Comparison of ENCODE assay signal across 16 mouse cellular contexts in genomic region chr3:84686799-84687487, GRCm38 (mm10). TPM values are rescaled to one million over a fixed set of nuclear protein-coding genes. Genes with fewer than 3 reads are reported as not detected.
A peak's percentile ranks its signal among the peaks of the same experiment; 100 is the strongest.
DNase-seq lines count a peak whose midpoint lies in the region; ATAC-seq and TF ChIP-seq lines count a peak whose summit lies in the region.
"Had no signal": no experiment of that assay in that cellular context is flagged by ENCODE, and none has a peak within 500 bp of the region (broad histone marks: within the 10 kb centered on the region; RNA-seq: fewer than 3 reads in every experiment).

No protein-coding gene starts in this region.

- no peak for DNase-seq in forebrain, postnatal 0 days
- DNase-seq in forebrain, embryonic 10.5 days (ENCODE audit: extremely low spot score, low spot score), result no peak
- DNase-seq in lung, adult 2 months, result no peak
- DNase-seq in T-cell, adult 2 months (ENCODE audit: low spot score), result peak; percentile 20
- no peak for DNase-seq in layer of hippocampus, adult 18-20 months (ENCODE audit: low spot score in 2 of 2)
- DNase-seq: adrenal gland, postnatal 25 days; cerebellum, postnatal 36 days; kidney, adult 9 months; lung, embryonic 14.5 days; right cerebral cortex, postnatal 25 days had no signal

- WGBS in forebrain, postnatal 0 days, result 71% methylated on average over 7 of the region's 7 CpGs
- WGBS in forebrain, embryonic 10.5 days, result 79% methylated on average over 7 of the region's 7 CpGs
- whole genome bisulfite sequencing in lung, embryonic 15.5 days, result 48% methylated on average over 7 of the region's 7 CpGs
- WGBS in lung, adult 2 months, result 66% methylated on average over 7 of the region's 7 CpGs
- 47% methylated on average over 7 of the region's 7 CpGs for WGBS in macrophage (ENCODE audit: missing documents)
- WGBS in kidney, embryonic 15.5 days, result 74% methylated on average over 7 of the region's 7 CpGs

- H3K79me2 ChIP-seq in macrophage (ENCODE audit: inconsistent target), result peaks cover 13% of the 10 kb centered on the region; the same call in 1 of the 2 replicates

- no peaks in the 10 kb centered on the region for H3K9me3 ChIP-seq in forebrain, postnatal 0 days (ENCODE audit: low read length)
- no peaks in the 10 kb centered on the region for H3K9me3 ChIP-seq in forebrain, embryonic 10.5 days
- no peaks in the 10 kb centered on the region for H3K9me3 ChIP-seq in lung, embryonic 15.5 days
- H3K9me3 ChIP-seq in kidney, embryonic 15.5 days (replicated peaks), result no peaks in the 10 kb centered on the region
- H3K9me3 ChIP-seq: embryonic facial prominence, embryonic 13.5 days; forebrain, embryonic 13.5 days; limb, embryonic 15.5 days had no signal

- H3K36me3 ChIP-seq in forebrain, postnatal 0 days (ENCODE audit: insufficient read depth), result no peaks in the 10 kb centered on the region
- no peaks in the 10 kb centered on the region for H3K36me3 ChIP-seq in forebrain, embryonic 10.5 days (replicated peaks)
- H3K36me3 ChIP-seq in lung, embryonic 15.5 days, result no peaks in the 10 kb centered on the region
- H3K36me3 ChIP-seq in macrophage (ENCODE audit: inconsistent target), result peaks cover 7% of the 10 kb centered on the region; the same call in 1 of the 2 replicates
- no peaks in the 10 kb centered on the region for H3K36me3 ChIP-seq in kidney, embryonic 15.5 days
- H3K36me3 ChIP-seq: embryonic facial prominence, embryonic 13.5 days; limb, embryonic 15.5 days had no signal

- H3K9ac ChIP-seq in forebrain, postnatal 0 days, result no peak overlapping the region
- H3K9ac ChIP-seq in lung, embryonic 15.5 days, result no peak overlapping the region
- H3K9ac ChIP-seq in kidney, embryonic 15.5 days, result no peak overlapping the region
- H3K9ac ChIP-seq: embryonic facial prominence, embryonic 13.5 days; forebrain, embryonic 13.5 days; limb, embryonic 15.5 days; lung, embryonic 14.5 days had no signal

- ATAC-seq in forebrain, postnatal 0 days, result peak; percentile 6; the same call in 1 of the 2 replicates
- peak; percentile 35; the same call in 1 of the 2 replicates for ATAC-seq in lung, embryonic 15.5 days (ENCODE audit: borderline replicate concordance, extremely low read depth, low FRiP score, low TSS enrichment)
- ATAC-seq in kidney, embryonic 15.5 days (replicated peaks; ENCODE audit: low FRiP score), result no peak
- ATAC-seq: forebrain, embryonic 13.5 days had no signal

- no peak for TF ChIP-seq CTCF in forebrain, postnatal 0 days (IDR thresholded peaks at IDR 0.05; ENCODE audit: low read depth)
- no peak for TF ChIP-seq CTCF in lung, adult 2 months (IDR thresholded peaks at IDR 0.05; ENCODE audit: insufficient read depth, low read length)

- no peak for TF ChIP-seq POLR2A in lung, adult 2 months (IDR thresholded peaks at IDR 0.05; ENCODE audit: borderline replicate concordance, extremely low read depth, low read depth, low read length)

- no peak overlapping the region for H3K4me3 ChIP-seq in forebrain, postnatal 0 days (ENCODE audit: low read depth, low read length)
- H3K4me3 ChIP-seq in forebrain, embryonic 10.5 days, result no peak overlapping the region
- no peak overlapping the region for H3K4me3 ChIP-seq in lung, embryonic 15.5 days
- no peak overlapping the region for H3K4me3 ChIP-seq in lung, adult 2 months (replicated peaks; ENCODE audit: extremely low read depth, low read depth, low read length)
- H3K4me3 ChIP-seq in macrophage (ENCODE audit: inconsistent target), result no peak overlapping the region
- H3K4me3 ChIP-seq in kidney, embryonic 15.5 days (replicated peaks), result no peak overlapping the region
- H3K4me3 ChIP-seq: embryonic facial prominence, embryonic 13.5 days; forebrain, embryonic 13.5 days; limb, embryonic 15.5 days had no signal

- no peak overlapping the region for H3K4me2 ChIP-seq in forebrain, postnatal 0 days (ENCODE audit: low read depth)
- H3K4me2 ChIP-seq in lung, embryonic 15.5 days, result no peak overlapping the region
- no peak overlapping the region for H3K4me2 ChIP-seq in kidney, embryonic 15.5 days
- H3K4me2 ChIP-seq: embryonic facial prominence, embryonic 13.5 days; forebrain, embryonic 13.5 days; limb, embryonic 15.5 days; lung, embryonic 14.5 days had no signal

- H3K27me3 ChIP-seq in forebrain, postnatal 0 days (ENCODE audit: insufficient read depth, low read length), result no peaks in the 10 kb centered on the region
- 0 out of 2 replicates have a peak, but pooled peaks cover 4% of the 10 kb centered on the region for H3K27me3 ChIP-seq in forebrain, embryonic 10.5 days (ENCODE audit: poor library complexity, severe bottlenecking)
- H3K27me3 ChIP-seq in lung, embryonic 15.5 days, result no peaks in the 10 kb centered on the region; the same call in 1 of the 2 replicates
- peaks cover 2% of the 10 kb centered on the region for H3K27me3 ChIP-seq in kidney, embryonic 15.5 days
- H3K27me3 ChIP-seq: embryonic facial prominence, embryonic 13.5 days; forebrain, embryonic 13.5 days had no signal

- no peak overlapping the region for H3K27ac ChIP-seq in forebrain, postnatal 0 days (ENCODE audit: low read depth, low read length)
- no peak overlapping the region for H3K27ac ChIP-seq in forebrain, embryonic 10.5 days
- no peak overlapping the region for H3K27ac ChIP-seq in lung, embryonic 15.5 days
- H3K27ac ChIP-seq in macrophage, result peak overlapping the region; percentile 75
- no peak overlapping the region for H3K27ac ChIP-seq in kidney, embryonic 15.5 days
- H3K27ac ChIP-seq: embryonic facial prominence, embryonic 13.5 days; forebrain, embryonic 13.5 days; limb, embryonic 15.5 days had no signal

- no peaks in the 10 kb centered on the region for H3K4me1 ChIP-seq in forebrain, postnatal 0 days (ENCODE audit: insufficient read depth)
- H3K4me1 ChIP-seq in forebrain, embryonic 10.5 days, result peaks cover 18% of the 10 kb centered on the region
- no peaks in the 10 kb centered on the region for H3K4me1 ChIP-seq in lung, embryonic 15.5 days
- H3K4me1 ChIP-seq in lung, adult 2 months (ENCODE audit: control insufficient read depth, insufficient read depth, low read length), result no peaks in the 10 kb centered on the region
- H3K4me1 ChIP-seq in kidney, embryonic 15.5 days, result peaks cover 2% of the 10 kb centered on the region; the same call in 1 of the 2 replicates
- H3K4me1 ChIP-seq: embryonic facial prominence, embryonic 13.5 days; forebrain, embryonic 13.5 days; limb, embryonic 15.5 days had no signal

RNA-seq across cellular contexts. Expression of gene Tmem154, which starts 21.0 kb away (rescaled TPM):
- 0.38 TPM in 2 replicates for total RNA-seq in forebrain, postnatal 0 days (2014; rRNA removed)
- 1.1 and 1.2 TPM in 2 replicates for polyA plus RNA-seq in forebrain, postnatal 0 days (2015; fragmentation: Nextera tagmentation; extraction: Ambion mirVana)
- polyA plus RNA-seq in forebrain, embryonic 10.5 days (2016; fragmentation: Nextera tagmentation; extraction: Ambion mirVana), result 0.18 and 0.27 TPM in 2 replicates
- polyA plus RNA-seq in lung, embryonic 15.5 days (2015; fragmentation: Nextera tagmentation; extraction: Ambion mirVana), result 2.3 and 2.5 TPM in 2 replicates
- 6.4 and 11.9 TPM in 2 replicates for polyA plus RNA-seq in lung, adult 2 months (2012; rRNA removed)
- total RNA-seq in macrophage (2018; cell fraction: chromatin; rRNA removed), result 100 to 1,000 TPM in 10 of 26 experiments, 10 to 100 TPM in 11, 1 to 10 TPM in 5; 5.6 to 262 (median 81.4) TPM
- total RNA-seq in macrophage (2018; cell fraction: cytosol; rRNA removed), result 100 to 1,000 TPM in 8 of 26 experiments, 10 to 100 TPM in 18; 34.4 to 131 (median 62.0) TPM
- 100 to 1,000 TPM in 6 of 26 experiments, 10 to 100 TPM in 19, 1 to 10 TPM in 1; 9.0 to 177 (median 62.5) TPM for total RNA-seq in macrophage (2018; cell fraction: nucleus; rRNA removed)
- polyA plus RNA-seq in macrophage (2018), result 57.7 to 102 TPM (median 78.1 TPM) in 3 replicates
- total RNA-seq in layer of hippocampus, adult 18-20 months (2021), result under 1 TPM; 0.32 to 0.36 TPM
- 0.64 and 0.73 TPM in 2 replicates for polyA plus RNA-seq in kidney, embryonic 15.5 days (2015; fragmentation: Nextera tagmentation; extraction: Ambion mirVana)
